Mouse (Mus musculus) ES-Bruce4 (cell line): ENCODE measurements at regions not wholly inside any gene's neighbourhood (a gene's known extent, or its start where the extent isn't known, plus 50 kb on each side); places are given as distances from the start of the nearest gene placed in this dataset.

ENCODE experiments used
- CTCF ChIP-seq: IDR thresholded peaks from one replicate; pipeline ENCODE4 v1.8.1; 2011; ENCODE audit warnings: low read depth, low read length
- EP300 ChIP-seq: IDR thresholded peaks from 2 replicates; pipeline ENCODE4 v1.6.1; 2011; ENCODE audit warnings: low read depth, low read length; ENCODE audit not compliant: insufficient read depth
- POLR2A ChIP-seq: IDR thresholded peaks from one replicate; pipeline ENCODE4 v1.8.1; 2011; ENCODE audit warnings: low read length; ENCODE audit not compliant: insufficient read depth

DNA sequence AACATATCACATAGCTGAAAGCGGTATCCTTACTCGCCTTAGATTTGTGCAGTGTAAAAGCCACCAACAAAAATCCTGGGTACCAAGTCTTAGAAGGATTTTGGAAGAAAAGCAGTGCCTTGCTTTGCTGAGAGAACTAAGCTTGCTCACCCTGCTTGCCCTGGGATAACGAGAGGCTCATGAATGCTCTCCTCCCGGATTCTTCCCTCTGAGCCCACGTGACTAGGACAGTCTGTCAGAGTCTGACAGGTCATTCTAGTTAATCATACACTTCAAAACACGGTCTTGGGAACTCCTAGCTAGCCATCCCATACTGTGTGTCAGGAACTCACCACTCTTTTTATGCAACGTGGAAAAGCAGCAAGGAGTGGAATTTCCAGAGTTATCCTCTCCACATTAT is 91.4 kb downstream of the Avpr1a start:
- TF ChIP-seq CTCF (no peak), POLR2A (no peak), EP300 (no peak)
